Mouse (Mus musculus) ES-Bruce4 (cell line): ENCODE results near the gene Grm4. TPM values are rescaled to one million over a fixed set of nuclear protein-coding genes. Genes with fewer than 3 reads are reported as not detected.
A peak's percentile ranks its signal among the peaks of the same experiment; 100 is the strongest.

Experiments
- H3K27ac ChIP-seq: 2 replicates; pipeline ENCODE4 v1.5.1; 2012; ENCODE audit warnings: low read length, inconsistent platforms; ENCODE audit not compliant: insufficient read depth
- H3K27me3 ChIP-seq: 2 replicates; pipeline ENCODE4 v1.6.1; 2012; ENCODE audit warnings: mild to moderate bottlenecking, low read length, inconsistent platforms; ENCODE audit not compliant: control insufficient read depth, poor library complexity, insufficient read depth, severe bottlenecking
- H3K36me3 ChIP-seq: 2 replicates; pipeline ENCODE4 v1.6.1; 2012; ENCODE audit warnings: inconsistent platforms, mild to moderate bottlenecking, low read length, moderate library complexity; ENCODE audit not compliant: control insufficient read depth, poor library complexity, insufficient read depth, severe bottlenecking
- H3K4me1 ChIP-seq: one replicate; pipeline ENCODE4 v1.8.1; 2011; ENCODE audit warnings: low read length; ENCODE audit not compliant: control insufficient read depth, insufficient read depth
- H3K4me3 ChIP-seq: 2 replicates; pipeline ENCODE4 v1.5.1; 2011; ENCODE audit warnings: low read depth, mild to moderate bottlenecking, low read length
- H3K9ac ChIP-seq: 2 replicates; pipeline ENCODE4 v1.6.1; 2012; ENCODE audit warnings: low read depth, mild to moderate bottlenecking, inconsistent platforms; ENCODE audit not compliant: poor library complexity, severe bottlenecking
- H3K9me3 ChIP-seq: replicated peaks from 2 replicates; pipeline ENCODE4 v1.6.1; 2012; ENCODE audit warnings: mild to moderate bottlenecking, low read length, inconsistent platforms; ENCODE audit not compliant: control insufficient read depth, poor library complexity, insufficient read depth, severe bottlenecking
- CTCF ChIP-seq: IDR thresholded peaks from one replicate; pipeline ENCODE4 v1.8.1; 2011; ENCODE audit warnings: low read depth, low read length
- EP300 ChIP-seq: IDR thresholded peaks from 2 replicates; pipeline ENCODE4 v1.6.1; 2011; ENCODE audit warnings: low read depth, low read length; ENCODE audit not compliant: insufficient read depth
- POLR2A ChIP-seq: IDR thresholded peaks from one replicate; pipeline ENCODE4 v1.8.1; 2011; ENCODE audit warnings: low read length; ENCODE audit not compliant: insufficient read depth
- polyA plus RNA-seq: library from polyadenylated mRNA; stranded (reverse); fragments of >200 nt; gene quantifications from 2 replicates; pipeline ENCODE4 v1.2.4, GENCODE M21; 2011; ENCODE audit warnings: low read depth; ENCODE audit not compliant: missing spikeins, insufficient read depth, insufficient read length

Gene Grm4
- polyA plus RNA-seq, 1 experiment = 0.63 TPM

- Histone ChIP-seq H3K9ac (peak overlapping the region; percentile 70), H3K4me1 (no peaks in the 10 kb centered on the region), H3K36me3 (no peaks in the 10 kb centered on the region), H3K27ac (no peak overlapping the region), H3K9me3 (no peaks in the 10 kb centered on the region), H3K4me3 (peak overlapping the region; percentile 65), H3K27me3 (peaks cover 18% of the 10 kb centered on the region)
- TF ChIP-seq CTCF (peak; percentile 40), POLR2A (no peak)
Observed at GRCm38 (mm10) chr17:27511865-27512618, 9.2 kb downstream of the Grm4 start.

- Histone ChIP-seq H3K4me1 (no peaks in the 10 kb centered on the region), H3K36me3 (no peaks in the 10 kb centered on the region), H3K27me3 (peaks cover 18% of the 10 kb centered on the region), H3K9ac (no peak overlapping the region), H3K4me3 (no peak overlapping the region), H3K9me3 (no peaks in the 10 kb centered on the region), H3K27ac (no peak overlapping the region)
- TF ChIP-seq EP300 = no peak
- TF ChIP-seq POLR2A = no peak
- TF ChIP-seq CTCF = no peak
Observed at GRCm38 (mm10) chr17:27511125-27511735, 10.0 kb downstream of the Grm4 start.

GRCm38 (mm10) chr17:27510258-27511124 lies 10.7 kb downstream of the Grm4 start:
- H3K4me1 ChIP-seq = no peaks in the 10 kb centered on the region
- TF ChIP-seq EP300 = no peak
- TF ChIP-seq POLR2A = no peak
- TF ChIP-seq CTCF = no peak
- H3K4me3 ChIP-seq = no peak overlapping the region

GRCm38 (mm10) chr17:27509056-27509455 lies 12.1 kb downstream of the Grm4 start:
- Histone ChIP-seq H3K27me3 (peaks cover 18% of the 10 kb centered on the region), H3K36me3 (no peaks in the 10 kb centered on the region), H3K4me1 (no peaks in the 10 kb centered on the region), H3K9ac (no peak overlapping the region), H3K27ac (no peak overlapping the region), H3K4me3 (no peak overlapping the region), H3K9me3 (no peaks in the 10 kb centered on the region)
- no peak for TF ChIP-seq CTCF
- TF ChIP-seq POLR2A = no peak
- TF ChIP-seq EP300 = no peak

More at GRCm38 (mm10) chr17:27510258-27511124, 10.7 kb downstream of the Grm4 start:
- H3K27me3 ChIP-seq = peaks cover 18% of the 10 kb centered on the region
- H3K9me3 ChIP-seq = no peaks in the 10 kb centered on the region
- H3K36me3 ChIP-seq = no peaks in the 10 kb centered on the region
- H3K27ac ChIP-seq = no peak overlapping the region
- no peak overlapping the region for H3K9ac ChIP-seq

- Histone ChIP-seq H3K27ac (no peak overlapping the region), H3K4me3 (no peak overlapping the region), H3K9me3 (no peaks in the 10 kb centered on the region), H3K36me3 (no peaks in the 10 kb centered on the region), H3K4me1 (no peaks in the 10 kb centered on the region), H3K9ac (no peak overlapping the region), H3K27me3 (peaks cover 18% of the 10 kb centered on the region)
- TF ChIP-seq EP300 = no peak
- TF ChIP-seq CTCF = no peak
Observed at GRCm38 (mm10) chr17:27508513-27508912, 12.7 kb downstream of the Grm4 start.

- no peak for TF ChIP-seq CTCF
- TF ChIP-seq POLR2A = no peak
- TF ChIP-seq EP300 = no peak
- no peak overlapping the region for H3K27ac ChIP-seq
- H3K4me3 ChIP-seq = no peak overlapping the region
- peaks cover 13% of the 10 kb centered on the region for H3K27me3 ChIP-seq
- H3K9me3 ChIP-seq = no peaks in the 10 kb centered on the region
- H3K36me3 ChIP-seq = no peaks in the 10 kb centered on the region
- no peaks in the 10 kb centered on the region for H3K4me1 ChIP-seq
- no peak overlapping the region for H3K9ac ChIP-seq
Observed at GRCm38 (mm10) chr17:27508002-27508401, 13.2 kb downstream of the Grm4 start.
